Mouse (Mus musculus) G1E (cell line): ENCODE results near the gene Vmn1r40.

Experiments used
- CTCF ChIP-seq: IDR thresholded peaks from 2 replicates; pipeline ENCODE4 v1.5.1; 2012; ENCODE audit warnings: low read depth, low read length, inconsistent platforms, mixed read lengths
- GATA1 ChIP-seq: IDR thresholded peaks from 2 replicates; pipeline ENCODE4 v1.6.1; 2012; ENCODE audit warnings: borderline replicate concordance, low read length, inconsistent platforms, mixed read lengths
- GATA2 ChIP-seq: IDR thresholded peaks from 2 replicates; pipeline ENCODE4 v1.6.1; 2012; ENCODE audit warnings: low read depth, low read length, inconsistent platforms, borderline replicate concordance

GRCm38 (mm10) chr6:89679291-89679835 lies 28.0 kb upstream of the Vmn1r40 start:
- TF ChIP-seq CTCF (peak; percentile 88), GATA2 (no peak), GATA1 (no peak)
